Mouse (Mus musculus) MEL (cell line): ENCODE data around the gene Scarb2. TPM values are rescaled to one million over a fixed set of nuclear protein-coding genes. Genes with fewer than 3 reads are reported as not detected.

Experiments used
- DNase-seq: peaks from one replicate; pipeline ENCODE4 v3.0.0; 2011; ENCODE audit warnings: low read depth, low spot score
- H3K27ac ChIP-seq: 2 replicates; pipeline ENCODE4 v1.5.1; 2012; ENCODE audit warnings: low read depth, mild to moderate bottlenecking, control low read depth, low read length, moderate library complexity; ENCODE audit not compliant: control insufficient read depth
- H3K27me3 ChIP-seq, 2 experiments: fragments of 150-350 bp in 1 of 2; sonication (generic) in 1 of 2; 2 replicates each; pipeline ENCODE4 v1.6.1; 2012; ENCODE audit warnings: low read length in 2 of 2, mild to moderate bottlenecking in 2 of 2, improper control_type of control experiment in 1 of 2, moderate library complexity in 1 of 2; ENCODE audit not compliant: insufficient read depth in 2 of 2, control insufficient read depth in 1 of 2
- H3K36me3 ChIP-seq, 2 experiments: 2 replicates each; pipeline ENCODE4 v1.6.1; 2012 to 2014; ENCODE audit warnings: low read length in 2 of 2, improper control_type of control experiment in 1 of 2, inconsistent platforms in 1 of 2, mild to moderate bottlenecking in 1 of 2; ENCODE audit not compliant: insufficient read depth in 2 of 2, control insufficient read depth in 1 of 2
- H3K4me1 ChIP-seq, 2 experiments: fragments of 150-350 bp in 1 of 2; sonication (generic) in 1 of 2; 2 replicates each; pipeline ENCODE4 v1.6.1; 2012; ENCODE audit warnings: low read length in 2 of 2, improper control_type of control experiment in 1 of 2, mild to moderate bottlenecking in 1 of 2; ENCODE audit not compliant: insufficient read depth in 2 of 2, control insufficient read depth in 1 of 2
- H3K4me3 ChIP-seq, 2 experiments: fragments of 150-350 bp in 1 of 2; sonication (generic) in 1 of 2; 2 replicates each; pipeline ENCODE4 v1.5.1; 2012; ENCODE audit warnings: low read depth in 2 of 2, low read length in 2 of 2, mild to moderate bottlenecking in 2 of 2, moderate library complexity in 2 of 2, control low read depth in 1 of 2, improper control_type of control experiment in 1 of 2; ENCODE audit not compliant: control insufficient read depth in 1 of 2, insufficient read depth in 1 of 2
- H3K79me2 ChIP-seq: 2 replicates; pipeline ENCODE4 v1.6.1; 2012; ENCODE audit warnings: mild to moderate bottlenecking, low read length, moderate library complexity; ENCODE audit not compliant: control insufficient read depth, poor library complexity, insufficient read depth
- H3K9ac ChIP-seq: 2 replicates; pipeline ENCODE4 v1.6.1; 2012; ENCODE audit warnings: low read depth, mild to moderate bottlenecking, control low read depth, low read length, moderate library complexity; ENCODE audit not compliant: control insufficient read depth, poor library complexity, severe bottlenecking
- H3K9me3 ChIP-seq: fragments of 150-350 bp; sonication (generic); replicated peaks from 2 replicates; pipeline ENCODE4 v1.6.1; 2012; ENCODE audit warnings: mild to moderate bottlenecking, low read length, improper control_type of control experiment, moderate library complexity; ENCODE audit not compliant: insufficient read depth
- CHD1 ChIP-seq: IDR thresholded peaks from 2 replicates; pipeline ENCODE4 v1.6.1; 2012; ENCODE audit warnings: low read depth, mild to moderate bottlenecking, inconsistent platforms, low read length, improper control_type of control experiment
- ELF1 ChIP-seq: IDR thresholded peaks from 2 replicates; pipeline ENCODE4 v1.6.1; 2014; ENCODE audit warnings: low read depth, mild to moderate bottlenecking, inconsistent platforms, low read length, improper control_type of control experiment, moderate library complexity
- EP300 ChIP-seq, 2 experiments: IDR thresholded peaks; 2 replicates each; pipeline ENCODE4 v1.6.1; 2011; ENCODE audit warnings: improper control_type of control experiment in 2 of 2, low read length in 2 of 2, low read depth in 1 of 2, mild to moderate bottlenecking in 1 of 2
- GATA1 ChIP-seq: IDR thresholded peaks from 2 replicates; pipeline ENCODE4 v1.6.1; 2011; ENCODE audit warnings: low read depth, low read length, improper control_type of control experiment
- HCFC1 ChIP-seq: IDR thresholded peaks from 2 replicates; pipeline ENCODE4 v1.6.1; 2012; ENCODE audit warnings: low read depth, mild to moderate bottlenecking, inconsistent platforms, low read length, improper control_type of control experiment, moderate library complexity
- JUND ChIP-seq: IDR thresholded peaks from 2 replicates; pipeline ENCODE4 v1.6.1; 2011; ENCODE audit warnings: low read depth, mild to moderate bottlenecking, improper control_type of control experiment, low read length
- MAZ ChIP-seq: IDR thresholded peaks from 2 replicates; pipeline ENCODE4 v1.6.1; 2012; ENCODE audit warnings: low read depth, mild to moderate bottlenecking, inconsistent platforms, low read length, improper control_type of control experiment
- MYB ChIP-seq: IDR thresholded peaks from 2 replicates; pipeline ENCODE4 v1.6.1; 2011; ENCODE audit warnings: mild to moderate bottlenecking, low read depth, low read length, improper control_type of control experiment
- MYC ChIP-seq: IDR thresholded peaks from 2 replicates; pipeline ENCODE4 v1.6.1; 2011; ENCODE audit warnings: low read depth, mild to moderate bottlenecking, low read length, improper control_type of control experiment, moderate library complexity
- NRF1 ChIP-seq: IDR thresholded peaks from 2 replicates; pipeline ENCODE4 v1.6.1; 2014; ENCODE audit warnings: low read depth, mild to moderate bottlenecking, inconsistent platforms, low read length, improper control_type of control experiment, moderate library complexity; ENCODE audit not compliant: poor library complexity, insufficient read depth, severe bottlenecking
- POLR2A ChIP-seq, 2 experiments: IDR thresholded peaks; 2 replicates each; pipeline ENCODE4 v1.6.1; 2011 to 2012; ENCODE audit warnings: low read length in 2 of 2, mild to moderate bottlenecking in 2 of 2, control low read depth in 1 of 2, improper control_type of control experiment in 1 of 2, low read depth in 1 of 2, moderate library complexity in 1 of 2; ENCODE audit not compliant: control insufficient read depth in 1 of 2, insufficient read depth in 1 of 2, poor library complexity in 1 of 2
- POLR2AphosphoS5 ChIP-seq: IDR thresholded peaks from 2 replicates; pipeline ENCODE4 v1.6.1; 2012; ENCODE audit warnings: low read depth, borderline replicate concordance, mild to moderate bottlenecking, inconsistent platforms, low read length, moderate library complexity, mixed read lengths
- RAD21 ChIP-seq: IDR thresholded peaks from 2 replicates; pipeline ENCODE4 v1.6.1; 2011; ENCODE audit warnings: mild to moderate bottlenecking, low read depth, low read length, improper control_type of control experiment
- RCOR1 ChIP-seq: IDR thresholded peaks from 2 replicates; pipeline ENCODE4 v1.6.1; 2012; ENCODE audit warnings: low read depth, mild to moderate bottlenecking, inconsistent platforms, low read length, improper control_type of control experiment
- SMC3 ChIP-seq: IDR thresholded peaks from 2 replicates; pipeline ENCODE4 v1.6.1; 2011; ENCODE audit warnings: low read depth, low read length, improper control_type of control experiment
- TAL1 ChIP-seq: IDR thresholded peaks from 2 replicates; pipeline ENCODE4 v1.6.1; 2012; ENCODE audit warnings: mild to moderate bottlenecking, inconsistent platforms, low read length, moderate library complexity, mixed read lengths
- TBP ChIP-seq: IDR thresholded peaks from 2 replicates; pipeline ENCODE4 v1.8.0; 2011; ENCODE audit warnings: low read depth, low read length, improper control_type of control experiment
- TCF12 ChIP-seq: IDR thresholded peaks from 2 replicates; pipeline ENCODE4 v1.6.1; 2014; ENCODE audit warnings: low read depth, mild to moderate bottlenecking, inconsistent platforms, low read length, improper control_type of control experiment, moderate library complexity
- USF1 ChIP-seq: IDR thresholded peaks from 2 replicates; pipeline ENCODE4 v1.6.1; 2014; ENCODE audit warnings: low read depth, mild to moderate bottlenecking, inconsistent platforms, low read length, improper control_type of control experiment, moderate library complexity
- USF2 ChIP-seq, 2 experiments: IDR thresholded peaks; 2 replicates each; pipeline ENCODE4 v1.6.1; 2011 to 2012; ENCODE audit warnings: improper control_type of control experiment in 2 of 2, low read length in 2 of 2, borderline replicate concordance in 1 of 2, inconsistent platforms in 1 of 2, low read depth in 1 of 2, mild to moderate bottlenecking in 1 of 2; ENCODE audit not compliant: insufficient read depth in 1 of 2
- ZC3H11A ChIP-seq: IDR thresholded peaks from 2 replicates; pipeline ENCODE4 v1.6.1; 2012; ENCODE audit warnings: low read depth, mild to moderate bottlenecking, inconsistent platforms, low read length, improper control_type of control experiment
- ZKSCAN1 ChIP-seq: IDR thresholded peaks from 2 replicates; pipeline ENCODE4 v1.6.1; 2012; ENCODE audit warnings: low read depth, mild to moderate bottlenecking, inconsistent platforms, low read length, improper control_type of control experiment, moderate library complexity
- polyA plus RNA-seq, 2 experiments: library from polyadenylated mRNA; stranded (reverse) in 1 of 2; unstranded in 1 of 2; fragments of >175 nt in 1 of 2; fragments of >200 nt in 1 of 2; gene quantifications; 2 replicates each; pipeline versions ENCODE4 v1.2.1 to v1.2.4; 2012; ENCODE audit warnings: low replicate concordance in 2 of 2, low read depth in 1 of 2; ENCODE audit not compliant: insufficient read length in 2 of 2, insufficient read depth in 1 of 2, missing spikeins in 1 of 2
- total RNA-seq: library from RNA; depleted of rRNA; stranded (reverse); fragments of 300-350 nt; gene quantifications from 2 replicates; pipeline ENCODE4 v1.2.3, GENCODE M21; 2012

The Scarb2 gene
- total and polyA plus RNA-seq, 3 experiments, result 13.6 to 16.5 TPM; not detected in 1

DNA sequence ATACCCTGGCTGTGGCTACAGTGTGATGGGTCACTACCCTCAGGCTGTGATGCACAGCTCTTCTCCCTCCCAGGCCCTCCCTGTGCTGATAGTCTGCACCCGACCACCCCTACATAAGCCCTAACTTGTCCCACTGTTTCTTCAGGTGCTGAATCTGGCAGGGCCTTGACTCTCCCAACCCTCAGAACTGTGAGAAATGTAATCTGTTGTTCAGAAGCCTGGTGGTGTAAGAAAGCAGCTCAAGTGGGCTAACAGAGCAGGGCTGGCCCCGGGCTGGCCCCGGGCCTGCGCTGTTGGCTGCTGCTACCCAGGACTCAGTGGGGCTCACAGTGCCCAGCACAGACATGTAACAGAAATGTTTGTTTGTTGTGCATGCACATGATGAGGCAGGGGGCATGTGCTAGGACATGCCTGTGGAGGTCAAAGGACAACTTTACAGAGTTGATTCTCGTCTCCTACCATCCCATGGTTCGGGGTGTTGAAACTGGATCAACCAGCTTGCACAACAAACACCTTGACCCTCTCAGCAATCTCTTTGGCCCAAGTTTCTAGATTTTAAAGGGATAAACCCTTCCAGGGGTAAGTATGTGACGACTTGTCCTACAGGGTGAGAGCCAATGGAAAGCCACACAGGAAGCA, 10.7 kb downstream of the Scarb2 start:
- no peaks in the 10 kb centered on the region for H3K79me2 ChIP-seq
- H3K36me3 ChIP-seq, result peaks cover 0 to 7% of the 10 kb centered on the region in 2 experiments; a peak in 2 of 4 replicates
- no peak for TF ChIP-seq POLR2A (IDR thresholded peaks at IDR 0.05; ENCODE audit: control insufficient read depth in 1 of 2, insufficient read depth in 1 of 2, low read depth in 1 of 2, low read length in 2 of 2, poor library complexity in 1 of 2)
- H3K4me3 ChIP-seq, result no peak overlapping the region
- no peaks in the 10 kb centered on the region for H3K9me3 ChIP-seq
- H3K4me1 ChIP-seq, result peaks cover 3 to 11% of the 10 kb centered on the region in 2 experiments; a peak in 3 of 4 replicates
- H3K9ac ChIP-seq, result no peak overlapping the region
- no peak overlapping the region for H3K27ac ChIP-seq
- no peak for DNase-seq
- H3K27me3 ChIP-seq, result no peaks in the 10 kb centered on the region

DNA sequence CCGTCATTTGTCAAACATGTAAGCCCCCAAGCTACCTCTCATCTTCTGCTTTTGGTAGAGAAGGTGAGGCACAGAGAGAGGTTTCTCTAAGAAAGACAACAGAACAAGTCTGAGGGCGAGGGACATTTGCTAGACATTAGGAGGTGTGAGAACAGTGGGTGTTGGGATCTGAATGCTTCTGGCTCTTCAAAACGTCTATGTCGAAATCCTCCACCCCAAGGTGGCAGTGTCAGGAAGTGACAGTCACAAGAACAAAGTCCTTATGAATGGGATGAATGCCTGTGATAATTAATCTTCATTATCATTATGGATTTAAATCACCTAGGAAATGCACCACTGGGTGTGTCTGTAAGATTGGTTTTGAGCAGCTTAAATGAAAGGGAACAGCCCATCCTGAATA, 11.3 kb downstream of the Scarb2 start:
- Histone ChIP-seq H3K27me3 (no peaks in the 10 kb centered on the region), H3K79me2 (no peaks in the 10 kb centered on the region), H3K9me3 (no peaks in the 10 kb centered on the region), H3K9ac (no peak overlapping the region), H3K27ac (no peak overlapping the region), H3K4me1 (peaks cover 5 to 17% of the 10 kb centered on the region in 2 experiments; a peak in 3 of 4 replicates), H3K4me3 (no peak overlapping the region), H3K36me3 (peaks cover 0 to 13% of the 10 kb centered on the region in 2 experiments; a peak in 2 of 4 replicates)
- no peak for DNase-seq
- TF ChIP-seq HCFC1, result no peak
- TF ChIP-seq MYB, result no peak
- no peak for TF ChIP-seq MAZ
- TF ChIP-seq TCF12, result no peak
- no peak for TF ChIP-seq GATA1
- TF ChIP-seq CHD1, result no peak
- no peak for TF ChIP-seq POLR2AphosphoS5
- TF ChIP-seq NRF1, result no peak
- TF ChIP-seq RCOR1, result no peak
- no peak for TF ChIP-seq SMC3
- TF ChIP-seq TAL1, result no peak
- no peak for TF ChIP-seq ELF1
- TF ChIP-seq POLR2A (IDR thresholded peaks at IDR 0.05; ENCODE audit: control insufficient read depth in 1 of 2, insufficient read depth in 1 of 2, low read depth in 1 of 2, low read length in 2 of 2, poor library complexity in 1 of 2), result no peak

DNA sequence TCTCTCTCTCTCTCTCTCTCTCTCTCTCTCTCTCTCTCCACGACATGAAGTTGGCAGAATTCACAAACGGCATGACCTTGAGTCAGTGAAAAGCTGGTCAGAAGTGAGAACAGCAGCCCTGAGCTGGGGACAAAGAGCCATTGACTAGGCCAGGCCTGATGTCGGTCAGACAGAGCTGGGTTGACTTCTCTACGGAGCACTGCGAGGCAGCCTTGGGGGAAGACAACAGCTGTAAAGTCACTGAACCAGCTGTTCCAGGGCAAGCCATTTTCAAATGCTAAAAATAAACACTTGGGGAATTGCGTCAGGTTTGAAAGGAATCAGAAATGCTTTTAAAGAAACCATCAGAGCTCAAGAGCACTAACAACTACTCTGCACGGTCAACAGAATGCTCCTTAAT, 13.2 kb downstream of the Scarb2 start:
- H3K9ac ChIP-seq, result no peak overlapping the region
- no peak for DNase-seq
- H3K36me3 ChIP-seq, result peaks cover 0 to 18% of the 10 kb centered on the region in 2 experiments; a peak in 2 of 4 replicates
- H3K9me3 ChIP-seq, result no peaks in the 10 kb centered on the region
- H3K4me3 ChIP-seq, result no peak overlapping the region
- H3K27me3 ChIP-seq, result no peaks in the 10 kb centered on the region
- no peak overlapping the region for H3K27ac ChIP-seq
- peaks cover 12 to 13% of the 10 kb centered on the region in 2 experiments for H3K4me1 ChIP-seq
- TF ChIP-seq GATA1, result no peak
- no peak for TF ChIP-seq TBP
- TF ChIP-seq USF2 (IDR thresholded peaks at IDR 0.05; ENCODE audit: borderline replicate concordance in 1 of 2, insufficient read depth in 1 of 2, low read depth in 1 of 2, low read length in 2 of 2), result no peak
- no peak for TF ChIP-seq EP300 (IDR thresholded peaks at IDR 0.05; ENCODE audit: low read depth in 1 of 2, low read length in 2 of 2)
- TF ChIP-seq ZC3H11A, result no peak
- TF ChIP-seq MYC, result no peak
- no peak for TF ChIP-seq TCF12
- TF ChIP-seq RAD21, result no peak
- no peak for TF ChIP-seq USF1
- no peak for TF ChIP-seq ZKSCAN1
- no peak for TF ChIP-seq JUND
- TF ChIP-seq TAL1, result no peak
- TF ChIP-seq POLR2AphosphoS5, result no peak
- no peak for TF ChIP-seq MAZ
- TF ChIP-seq CHD1, result no peak
- H3K79me2 ChIP-seq, result no peaks in the 10 kb centered on the region
